Mouse (Mus musculus) embryonic facial prominence, embryonic 15.5 days (tissue): Measurements from ENCODE around the gene Tedc1. TPM values are rescaled to one million over a fixed set of nuclear protein-coding genes. Genes with fewer than 3 reads are reported as not detected.
"Not testable (repeated sequence)": the region's sequence is repeated elsewhere in the genome, so short reads cannot be mapped to it uniquely, and the experiment has no call there.

Experiments used
- ATAC-seq: fragments of 200-750 bp; cut with Nextera tagmentation; 2 replicates; pipeline ENCODE4 v1.8.0; 2017; ENCODE audit warnings: low read depth, moderate TSS enrichment; ENCODE audit not compliant: insufficient number of reproducible peaks, low FRiP score, low TSS enrichment
- H3K27ac ChIP-seq: fragments of 300-500 bp; sonication (generic); replicated peaks from 2 replicates; pipeline ENCODE4 v1.5.1; 2015; ENCODE audit warnings: mild to moderate bottlenecking, inconsistent platforms
- H3K27me3 ChIP-seq: fragments of 300-500 bp; sonication (generic); 2 replicates; pipeline ENCODE4 v1.6.1; 2015; ENCODE audit warnings: inconsistent platforms
- H3K36me3 ChIP-seq: fragments of 300-500 bp; sonication (generic); 2 replicates; pipeline ENCODE4 v1.6.1; 2015; ENCODE audit warnings: mild to moderate bottlenecking, inconsistent platforms
- H3K4me1 ChIP-seq: fragments of 300-500 bp; sonication (generic); 2 replicates; pipeline ENCODE4 v1.6.1; 2015; ENCODE audit warnings: inconsistent platforms
- H3K4me2 ChIP-seq: fragments of 300-500 bp; sonication (generic); replicated peaks from 2 replicates; pipeline ENCODE4 v1.6.1; 2015; ENCODE audit warnings: mild to moderate bottlenecking, inconsistent platforms
- H3K4me3 ChIP-seq: fragments of 300-500 bp; sonication (generic); replicated peaks from 2 replicates; pipeline ENCODE4 v1.5.1; 2015; ENCODE audit warnings: mild to moderate bottlenecking, inconsistent platforms
- H3K9ac ChIP-seq: fragments of 300-500 bp; sonication (generic); 2 replicates; pipeline ENCODE4 v1.6.1; 2015; ENCODE audit warnings: inconsistent platforms
- H3K9me3 ChIP-seq: fragments of 300-500 bp; sonication (generic); replicated peaks from 2 replicates; pipeline ENCODE4 v1.6.1; 2016; ENCODE audit warnings: inconsistent platforms
- WGBS: fragments of 180-500 bp; shearing (Covaris S2); methylation state at CpG from one replicate; pipeline ENCODE4 v1.1.7; 2015; 5-methylcytosine and 5-hydroxymethylcytosine counted together
- polyA plus RNA-seq: library from polyadenylated mRNA; unstranded; fragments of >200 nt; fragmentation: Nextera tagmentation; extraction: Ambion mirVana; gene quantifications from 2 replicates; pipeline ENCODE4 v1.2.1, GENCODE M21; 2015

The Tedc1 gene
- polyA plus RNA-seq, 1 experiment from 2014 or later: 36.8 TPM

GRCm38 (mm10) chr12:113186326-113187010 is 30.2 kb downstream of the Tedc1 start:
- ATAC-seq: no peak
- Histone ChIP-seq H3K27me3 (peaks cover 30% of the 10 kb centered on the region), H3K27ac (no peak overlapping the region), H3K9me3 (no peaks in the 10 kb centered on the region), H3K9ac (peak overlapping the region; percentile 54), H3K4me1 (peaks cover 26% of the 10 kb centered on the region), H3K4me3 (peak overlapping the region; percentile 58), H3K36me3 (0 out of 2 replicates have a peak, but pooled peaks cover 10% of the 10 kb centered on the region), H3K4me2 (peak overlapping the region; percentile 70)
- 43% methylated on average over 12 of the region's 12 CpGs for WGBS

DNA sequence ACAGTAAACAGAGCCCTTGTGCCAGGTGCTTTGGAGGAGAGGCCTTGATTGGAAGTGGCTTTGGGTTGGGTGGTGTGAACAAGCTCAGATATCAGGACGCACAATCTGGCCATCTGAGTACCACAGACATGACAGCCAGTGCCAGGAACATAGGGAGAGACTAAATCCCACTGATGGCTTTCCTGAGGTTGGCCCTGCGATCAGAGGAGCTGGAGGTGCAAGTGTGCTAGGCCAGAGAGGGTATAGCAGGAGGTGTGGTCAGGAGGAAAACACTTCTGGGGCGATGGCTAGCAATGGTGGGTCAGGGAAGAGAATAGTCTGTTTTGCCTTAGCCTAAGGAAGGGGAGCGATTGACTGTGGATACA is 30.8 kb downstream of the Tedc1 start:
- H3K4me2 ChIP-seq: peak overlapping the region; percentile 70
- no peaks in the 10 kb centered on the region for H3K9me3 ChIP-seq
- peaks cover 27% of the 10 kb centered on the region for H3K4me1 ChIP-seq
- peak overlapping the region; percentile 58 for H3K4me3 ChIP-seq
- 0 out of 2 replicates have a peak, but pooled peaks cover 10% of the 10 kb centered on the region for H3K36me3 ChIP-seq
- WGBS: 54% methylated on average over 4 of the region's 4 CpGs
- H3K27me3 ChIP-seq: peaks cover 30% of the 10 kb centered on the region
- no peak overlapping the region for H3K27ac ChIP-seq
- no peak overlapping the region for H3K9ac ChIP-seq
- ATAC-seq: no peak

GRCm38 (mm10) chr12:113187584-113188295 is 31.5 kb downstream of the Tedc1 start:
- peak; percentile 8; the same call in 1 of the 2 replicates for ATAC-seq
- Histone ChIP-seq H3K9me3 (no peaks in the 10 kb centered on the region), H3K27me3 (peaks cover 30% of the 10 kb centered on the region), H3K27ac (no peak overlapping the region), H3K9ac (no peak overlapping the region), H3K4me2 (peak overlapping the region; percentile 70), H3K4me1 (peaks cover 27% of the 10 kb centered on the region), H3K4me3 (peak overlapping the region; percentile 58), H3K36me3 (0 out of 2 replicates have a peak, but pooled peaks cover 10% of the 10 kb centered on the region)
- WGBS: 3% methylated on average over 56 of the region's 56 CpGs

DNA sequence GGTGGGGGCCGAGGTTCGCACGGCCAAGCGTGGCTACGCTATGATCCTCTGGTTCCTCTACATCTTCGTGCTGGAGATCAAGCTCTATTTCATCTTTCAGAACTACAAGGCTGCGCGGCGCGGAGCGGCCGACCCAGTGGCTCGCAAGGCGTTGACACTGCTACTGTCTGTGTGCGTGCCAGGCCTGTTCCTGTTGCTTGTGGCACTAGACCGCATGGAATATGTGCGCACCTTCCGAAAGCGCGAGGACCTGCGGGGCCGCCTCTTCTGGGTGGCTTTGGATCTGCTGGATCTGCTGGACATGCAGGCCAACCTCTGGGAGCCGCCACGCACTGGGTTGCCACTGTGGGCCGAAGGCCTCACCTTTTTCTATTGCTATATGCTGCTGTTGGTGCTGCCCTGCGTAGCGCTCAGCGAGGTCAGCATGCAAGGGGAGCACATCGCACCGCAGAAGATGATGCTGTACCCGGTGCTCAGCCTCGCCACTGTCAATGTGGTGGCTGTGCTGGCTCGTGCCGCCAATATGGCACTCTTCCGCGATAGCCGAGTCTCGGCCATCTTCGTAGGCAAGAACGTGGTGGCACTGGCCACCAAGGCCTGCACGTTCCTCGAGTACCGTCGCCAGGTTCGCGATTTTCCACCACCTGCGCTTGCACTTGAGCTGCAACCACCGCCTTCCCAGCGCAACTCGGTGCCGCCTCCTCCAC is 32.3 kb downstream of the Tedc1 start:
- no peak for ATAC-seq
- WGBS: 88% methylated on average over 51 of the region's 51 CpGs
- no peak overlapping the region for H3K9ac ChIP-seq
- H3K36me3 ChIP-seq: 0 out of 2 replicates have a peak, but pooled peaks cover 10% of the 10 kb centered on the region
- H3K27me3 ChIP-seq: peaks cover 30% of the 10 kb centered on the region
- no peak overlapping the region for H3K27ac ChIP-seq
- no peaks in the 10 kb centered on the region for H3K9me3 ChIP-seq
- H3K4me3 ChIP-seq: no peak overlapping the region
- peaks cover 27% of the 10 kb centered on the region for H3K4me1 ChIP-seq
- peak overlapping the region; percentile 70; the same call in 1 of the 2 replicates for H3K4me2 ChIP-seq

DNA sequence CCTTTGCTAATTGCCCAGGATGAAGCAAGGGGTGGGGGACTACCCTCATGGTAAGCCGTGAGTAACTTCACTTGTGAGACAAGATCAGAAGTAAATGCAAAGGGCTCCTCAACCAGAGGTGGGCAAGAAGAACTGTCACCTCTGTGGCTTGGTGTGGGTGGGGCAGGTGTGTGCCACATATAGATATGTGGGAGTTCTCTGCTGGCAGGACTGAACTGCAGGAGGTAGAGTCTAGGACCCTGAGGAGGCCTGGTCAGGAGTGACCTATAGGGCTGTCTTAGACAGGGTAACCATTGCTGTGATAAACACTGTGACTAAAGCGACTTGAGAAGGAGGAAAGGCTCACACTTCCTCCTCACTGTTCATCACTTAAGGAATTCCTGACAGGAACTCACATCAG is 37.2 kb downstream of the Tedc1 start:
- no peaks in the 10 kb centered on the region for H3K9me3 ChIP-seq
- 0 out of 2 replicates have a peak, but pooled peaks have one; percentile 25 for ATAC-seq
- H3K4me3 ChIP-seq: no peak overlapping the region
- H3K9ac ChIP-seq: no peak overlapping the region
- H3K4me1 ChIP-seq: peaks cover 5% of the 10 kb centered on the region; the same call in 1 of the 2 replicates
- 0 out of 2 replicates have a peak, but pooled peaks cover 10% of the 10 kb centered on the region for H3K36me3 ChIP-seq
- WGBS: 64% methylated on average over 2 of the region's 2 CpGs
- H3K27me3 ChIP-seq: no peaks in the 10 kb centered on the region
- no peak overlapping the region for H3K27ac ChIP-seq
- H3K4me2 ChIP-seq: no peak overlapping the region

GRCm38 (mm10) chr12:113199132-113199531 is 42.9 kb downstream of the Tedc1 start:
- 74% methylated on average over 3 of the region's 6 CpGs for WGBS
- ATAC-seq, H3K4me2 ChIP-seq: not testable (repeated sequence)

DNA sequence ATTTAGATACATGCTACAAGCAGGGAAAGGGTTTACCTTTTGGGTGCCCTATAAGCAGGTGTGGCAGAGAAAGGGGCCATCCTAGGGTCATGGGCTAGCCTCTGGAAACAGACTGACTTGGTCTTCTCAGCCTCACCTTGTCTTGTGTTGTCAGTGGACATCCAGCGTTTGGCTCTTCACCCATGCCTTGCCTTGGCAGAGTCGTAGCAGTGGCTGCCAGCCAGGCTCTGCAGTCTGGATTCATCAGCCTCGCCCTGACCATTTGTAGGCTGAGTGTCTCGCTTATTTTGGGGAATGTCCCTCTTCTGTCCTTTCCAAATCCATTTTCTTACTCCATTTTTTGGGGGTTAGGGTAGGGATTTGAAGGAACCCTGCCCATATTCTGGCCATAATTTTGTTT is 45.1 kb downstream of the Tedc1 start:
- Histone ChIP-seq H3K27ac (no peak overlapping the region), H3K27me3 (no peaks in the 10 kb centered on the region), H3K36me3 (no peaks in the 10 kb centered on the region), H3K9me3 (peaks cover 4% of the 10 kb centered on the region; the same call in 1 of the 2 replicates), H3K9ac (no peak overlapping the region), H3K4me1 (no peaks in the 10 kb centered on the region), H3K4me3 (no peak overlapping the region), H3K4me2 (no peak overlapping the region)
- WGBS: 87% methylated on average over 4 of the region's 4 CpGs
- ATAC-seq: no peak

More at GRCm38 (mm10) chr12:113199132-113199531, 42.9 kb downstream of the Tedc1 start:
- not testable (repeated sequence) for H3K36me3 ChIP-seq, H3K27ac ChIP-seq, H3K9me3 ChIP-seq, H3K27me3 ChIP-seq, H3K4me1 ChIP-seq, H3K9ac ChIP-seq, H3K4me3 ChIP-seq

- Histone ChIP-seq H3K9ac (no peak overlapping the region), H3K27me3 (no peaks in the 10 kb centered on the region), H3K27ac (no peak overlapping the region), H3K4me3 (no peak overlapping the region), H3K4me1 (no peaks in the 10 kb centered on the region), H3K9me3 (peaks cover 4% of the 10 kb centered on the region; the same call in 1 of the 2 replicates), H3K36me3 (no peaks in the 10 kb centered on the region), H3K4me2 (no peak overlapping the region)
- no peak for ATAC-seq
These were observed 45.8 kb downstream of the Tedc1 start for GRCm38 (mm10) chr12:113202008-113202407.

DNA sequence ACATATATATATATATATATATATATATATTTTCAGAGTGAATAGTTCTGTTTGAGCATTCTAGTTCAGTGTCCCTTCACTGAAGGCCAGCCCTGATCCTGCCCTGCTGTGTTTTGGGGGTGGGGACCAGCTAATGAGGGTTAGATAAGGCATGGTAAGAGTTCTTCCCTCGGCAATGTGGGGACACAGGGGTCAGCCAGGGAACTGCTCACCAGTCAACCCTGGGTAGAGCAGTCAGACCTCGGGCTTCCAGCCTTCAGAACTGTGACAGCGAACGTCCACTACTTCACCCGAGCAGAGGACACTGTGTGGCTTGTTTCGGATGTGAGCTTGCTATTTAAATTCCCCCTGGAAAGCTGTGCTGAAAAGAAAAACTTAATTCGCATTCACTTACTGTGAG is 47.3 kb downstream of the Tedc1 start:
- H3K4me3 ChIP-seq: no peak overlapping the region
- no peaks in the 10 kb centered on the region for H3K36me3 ChIP-seq
- no peaks in the 10 kb centered on the region for H3K27me3 ChIP-seq
- no peak overlapping the region for H3K9ac ChIP-seq
- H3K27ac ChIP-seq: no peak overlapping the region
- no peak overlapping the region for H3K4me2 ChIP-seq
- H3K4me1 ChIP-seq: no peaks in the 10 kb centered on the region
- WGBS: 72% methylated on average over 7 of the region's 7 CpGs
- H3K9me3 ChIP-seq: peaks cover 4% of the 10 kb centered on the region; the same call in 1 of the 2 replicates
- ATAC-seq: no peak

DNA sequence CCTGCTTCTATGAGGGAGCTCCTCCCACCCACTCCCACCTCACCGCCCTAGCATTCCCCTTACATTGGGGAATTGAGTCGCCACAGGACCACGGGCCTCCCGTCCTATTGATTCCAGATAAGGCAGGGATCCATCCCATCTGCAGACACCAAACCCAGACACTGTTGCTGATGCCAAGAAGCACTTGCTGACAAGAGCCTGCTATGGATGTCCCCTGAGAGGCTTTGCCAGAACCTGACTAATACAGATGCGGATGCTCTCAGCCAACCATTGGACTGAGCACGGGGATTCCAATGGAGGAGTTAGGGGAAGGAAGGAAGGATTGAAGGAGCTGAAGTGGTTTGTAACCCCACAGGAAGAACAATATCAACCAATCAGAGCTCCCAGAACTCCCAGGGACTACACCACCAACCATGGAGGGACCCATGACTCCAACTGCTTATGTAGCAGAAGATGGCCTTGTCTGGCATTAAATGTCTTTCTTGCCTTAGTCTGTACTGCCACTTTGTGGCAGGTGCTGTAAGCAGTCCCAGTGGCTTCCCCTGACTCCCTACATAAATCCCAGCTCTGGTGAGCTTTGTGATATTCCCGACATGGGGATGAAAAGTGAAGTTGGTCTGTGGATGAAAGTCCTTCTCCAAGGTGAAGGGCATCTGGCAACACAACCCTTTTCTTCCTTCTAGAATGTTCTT is 49.2 kb downstream of the Tedc1 start:
- no peak overlapping the region for H3K4me2 ChIP-seq
- WGBS: 84% methylated on average over 7 of the region's 7 CpGs
- no peak overlapping the region for H3K9ac ChIP-seq
- H3K36me3 ChIP-seq: no peaks in the 10 kb centered on the region
- peaks cover 4% of the 10 kb centered on the region; the same call in 1 of the 2 replicates for H3K9me3 ChIP-seq
- H3K27me3 ChIP-seq: no peaks in the 10 kb centered on the region
- H3K27ac ChIP-seq: no peak overlapping the region
- no peaks in the 10 kb centered on the region for H3K4me1 ChIP-seq
- ATAC-seq: no peak
- H3K4me3 ChIP-seq: no peak overlapping the region

DNA sequence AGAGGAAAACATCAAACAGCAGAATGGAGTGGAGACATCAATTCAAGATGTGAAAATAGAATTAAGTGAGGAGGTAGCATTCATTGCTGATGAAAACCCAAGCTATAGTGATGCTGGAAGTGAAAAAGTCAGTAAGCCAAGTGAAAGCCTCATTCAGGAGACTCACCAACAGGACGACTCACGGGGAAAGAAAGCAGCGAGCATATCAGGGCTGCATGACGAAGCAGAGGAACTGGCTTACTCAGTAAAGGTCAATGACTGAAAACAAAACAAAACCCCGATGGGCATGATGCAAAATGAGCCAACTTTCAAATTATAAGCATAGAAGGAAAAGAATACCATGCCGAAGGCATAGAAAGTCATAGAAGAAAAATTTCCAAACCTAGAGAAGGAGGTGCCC is 51.5 kb downstream of the Tedc1 start:
- no peaks in the 10 kb centered on the region for H3K36me3 ChIP-seq
- no peaks in the 10 kb centered on the region for H3K27me3 ChIP-seq
- 82% methylated on average over 6 of the region's 6 CpGs for WGBS
- no peak overlapping the region for H3K27ac ChIP-seq
- no peak overlapping the region for H3K9ac ChIP-seq
- no peak overlapping the region for H3K4me3 ChIP-seq
- no peaks in the 10 kb centered on the region for H3K4me1 ChIP-seq
- no peak for ATAC-seq
- no peaks in the 10 kb centered on the region for H3K9me3 ChIP-seq
- H3K4me2 ChIP-seq: no peak overlapping the region
